Mouse (Mus musculus) layer of hippocampus, adult 2 months (tissue): Measurements from ENCODE around the gene Csf3. TPM values are rescaled to one million over a fixed set of nuclear protein-coding genes. Genes with fewer than 3 reads are reported as not detected.
A peak's percentile ranks its signal among the peaks of the same experiment; 100 is the strongest.
"Not testable (repeated sequence)": the region's sequence is repeated elsewhere in the genome, so short reads cannot be mapped to it uniquely, and the experiment has no call there.

ENCODE experiments used
- DNase-seq, 2 experiments: peaks; one replicate each; pipeline ENCODE4 v3.0.0; 2022; ENCODE audit warnings: low spot score in 2 of 2
- H3K27ac ChIP-seq: fragments of 200-600 bp; 2 replicates; pipeline ENCODE4 v1.8.1; 2022
- H3K4me3 ChIP-seq: fragments of 200-600 bp; 2 replicates; pipeline ENCODE4 v1.8.1; 2022; ENCODE audit warnings: mild to moderate bottlenecking
- CTCF ChIP-seq: fragments of 200-600 bp; conservative IDR thresholded peaks from 2 replicates; pipeline ENCODE4 v1.8.1; 2022; ENCODE audit warnings: antibody characterized with exemption, mild to moderate bottlenecking, moderate library complexity
- long read RNA-seq, 2 experiments: library from polyadenylated mRNA; stranded (forward); transcript quantifications; one replicate each; pipeline ENCODE4 v2.0.0; 2021; ENCODE audit warnings: borderline mapping rate in 2 of 2
- total RNA-seq, 2 experiments: library from RNA; stranded (reverse); gene quantifications; 2 replicates each; pipeline ENCODE4 v1.2.3; 2021

Gene Csf3
- total RNA-seq = not detected
- long read RNA-seq, experiment 1 = 0 reads
- long read RNA-seq, experiment 2 = 0 reads

GRCm38 (mm10) chr11:98701213-98701670, at the start of gene Csf3:
TSS of gene Csf3 (plus strand) at chr11:98701263.
- Histone ChIP-seq H3K4me3 (no peak within 1 kb of the TSS), H3K27ac (no peak within 1 kb of the TSS)
- DNase-seq = no peak
- no peak for TF ChIP-seq CTCF

- DNase-seq = peak in 1 of 2 experiments; percentile 21
- peak; percentile 69 for TF ChIP-seq CTCF
- H3K27ac ChIP-seq, H3K4me3 ChIP-seq: not testable (repeated sequence)
These were observed 46.0 kb upstream of the Csf3 start for GRCm38 (mm10) chr11:98655076-98655475.

GRCm38 (mm10) chr11:98660517-98660916, 40.5 kb upstream of the Csf3 start:
- no peak overlapping the region for H3K27ac ChIP-seq
- DNase-seq = peak; percentile 63 to 74

GRCm38 (mm10) chr11:98664091-98664490, 37.0 kb upstream of the Csf3 start, which contains the start of gene Gsdma:
TSS of gene Gsdma (plus strand) at chr11:98664351.
- Histone ChIP-seq H3K27ac (no peak within 1 kb of the TSS), H3K4me3 (no peak within 1 kb of the TSS)
- no peak for DNase-seq
- TF ChIP-seq CTCF = no peak

More at GRCm38 (mm10) chr11:98660517-98660916, 40.5 kb upstream of the Csf3 start:
- TF ChIP-seq CTCF = peak; percentile 86
- no peak overlapping the region for H3K4me3 ChIP-seq

- DNase-seq = no peak
- Histone ChIP-seq H3K27ac (no peak overlapping the region), H3K4me3 (no peak overlapping the region)
- TF ChIP-seq CTCF = no peak
These were observed 32.1 kb upstream of the Csf3 start for GRCm38 (mm10) chr11:98668984-98669383.

GRCm38 (mm10) chr11:98671284-98671815, 29.7 kb upstream of the Csf3 start:
- no peak overlapping the region for H3K4me3 ChIP-seq
- no peak overlapping the region for H3K27ac ChIP-seq
- DNase-seq = no peak
- TF ChIP-seq CTCF = no peak

- TF ChIP-seq CTCF = no peak
- no peak for DNase-seq
- no peak overlapping the region for H3K4me3 ChIP-seq
- H3K27ac ChIP-seq = no peak overlapping the region
These were observed 29.2 kb upstream of the Csf3 start for GRCm38 (mm10) chr11:98671857-98672256.

GRCm38 (mm10) chr11:98672482-98672881, 28.6 kb upstream of the Csf3 start:
- Histone ChIP-seq H3K4me3 (no peak overlapping the region), H3K27ac (no peak overlapping the region)
- DNase-seq = no peak
- TF ChIP-seq CTCF = no peak

- peak; percentile 70 for TF ChIP-seq CTCF
- DNase-seq = peak; percentile 38 to 58
- H3K4me3 ChIP-seq, H3K27ac ChIP-seq: not testable (repeated sequence)
These were observed 27.9 kb upstream of the Csf3 start for GRCm38 (mm10) chr11:98673136-98673535.

GRCm38 (mm10) chr11:98675829-98676363, 25.2 kb upstream of the Csf3 start:
- Histone ChIP-seq H3K4me3 (no peak overlapping the region), H3K27ac (no peak overlapping the region)
- no peak for TF ChIP-seq CTCF
- DNase-seq = no peak

GRCm38 (mm10) chr11:98680023-98680422, 21.0 kb upstream of the Csf3 start:
- no peak overlapping the region for H3K4me3 ChIP-seq
- no peak for DNase-seq
- TF ChIP-seq CTCF = peak; percentile 36
- no peak overlapping the region for H3K27ac ChIP-seq

GRCm38 (mm10) chr11:98680595-98680994, 20.5 kb upstream of the Csf3 start:
- not testable (repeated sequence) for H3K27ac ChIP-seq, H3K4me3 ChIP-seq, DNase-seq

- no peak for TF ChIP-seq CTCF
- Histone ChIP-seq H3K27ac (no peak overlapping the region), H3K4me3 (no peak overlapping the region)
- DNase-seq = no peak
These were observed 19.9 kb upstream of the Csf3 start for GRCm38 (mm10) chr11:98681186-98681585.
